Mouse (Mus musculus): ENCODE results near the gene Commd4. TPM values are rescaled to one million over a fixed set of nuclear protein-coding genes. Genes with fewer than 3 reads are reported as not detected.

Gene Commd4
- polyA plus RNA-seq, 1 experiment = 4.1 TPM

GRCm38 (mm10) chr9:57146451-57147066 is 11.6 kb downstream of the Commd4 start:
- TF ChIP-seq GATA1 (IDR thresholded peaks at IDR 0.05; ENCODE audit: low read length) (no peak), TAL1 (IDR thresholded peaks at IDR 0.05; ENCODE audit: low read length) (no peak)
- Histone ChIP-seq H3K4me3 (replicated peaks) (no peak overlapping the region), H3K27me3 (ENCODE audit: control insufficient read depth) (no peaks in the 10 kb centered on the region), H3K4me1 (ENCODE audit: control insufficient read depth) (peaks cover 21% of the 10 kb centered on the region), H3K9me3 (ENCODE audit: control insufficient read depth, low read length) (no peaks in the 10 kb centered on the region), H3K36me3 (ENCODE audit: control insufficient read depth) (peaks cover 21% of the 10 kb centered on the region)

GRCm38 (mm10) chr9:57144830-57145229 is 13.3 kb downstream of the Commd4 start:
- no peak for TF ChIP-seq TAL1 (IDR thresholded peaks at IDR 0.05; ENCODE audit: low read length)
- no peak for TF ChIP-seq GATA1 (IDR thresholded peaks at IDR 0.05; ENCODE audit: low read length)
- Histone ChIP-seq H3K4me1 (ENCODE audit: control insufficient read depth) (peaks cover 21% of the 10 kb centered on the region), H3K27me3 (ENCODE audit: control insufficient read depth) (no peaks in the 10 kb centered on the region), H3K4me3 (replicated peaks) (no peak overlapping the region), H3K9me3 (ENCODE audit: control insufficient read depth, low read length) (no peaks in the 10 kb centered on the region), H3K36me3 (ENCODE audit: control insufficient read depth) (peaks cover 38% of the 10 kb centered on the region)

- no peaks in the 10 kb centered on the region for H3K27me3 ChIP-seq (ENCODE audit: control insufficient read depth)
- H3K4me3 ChIP-seq (replicated peaks) = no peak overlapping the region
- H3K9me3 ChIP-seq (ENCODE audit: control insufficient read depth, low read length) = no peaks in the 10 kb centered on the region
- peaks cover 54% of the 10 kb centered on the region for H3K36me3 ChIP-seq (ENCODE audit: control insufficient read depth)
- TF ChIP-seq GATA1 (IDR thresholded peaks at IDR 0.05; ENCODE audit: low read length) (no peak), TAL1 (IDR thresholded peaks at IDR 0.05; ENCODE audit: low read length) (no peak)
- peaks cover 13% of the 10 kb centered on the region for H3K4me1 ChIP-seq (ENCODE audit: control insufficient read depth)
These were observed 14.9 kb downstream of the Commd4 start for GRCm38 (mm10) chr9:57143212-57143611.

GRCm38 (mm10) chr9:57141417-57142353 is 16.4 kb downstream of the Commd4 start:
- Histone ChIP-seq H3K4me3 (replicated peaks) (no peak overlapping the region), H3K9me3 (ENCODE audit: control insufficient read depth, low read length) (no peaks in the 10 kb centered on the region), H3K36me3 (ENCODE audit: control insufficient read depth) (peaks cover 69% of the 10 kb centered on the region), H3K27me3 (ENCODE audit: control insufficient read depth) (no peaks in the 10 kb centered on the region), H3K4me1 (ENCODE audit: control insufficient read depth) (no peaks in the 10 kb centered on the region)
- TF ChIP-seq TAL1 (IDR thresholded peaks at IDR 0.05; ENCODE audit: low read length) = no peak
- TF ChIP-seq GATA1 (IDR thresholded peaks at IDR 0.05; ENCODE audit: low read length) = no peak

- peaks cover 91% of the 10 kb centered on the region for H3K36me3 ChIP-seq (ENCODE audit: control insufficient read depth)
- no peaks in the 10 kb centered on the region for H3K9me3 ChIP-seq (ENCODE audit: control insufficient read depth, low read length)
- no peak overlapping the region for H3K4me3 ChIP-seq (replicated peaks)
- no peaks in the 10 kb centered on the region for H3K4me1 ChIP-seq (ENCODE audit: control insufficient read depth)
- no peaks in the 10 kb centered on the region for H3K27me3 ChIP-seq (ENCODE audit: control insufficient read depth)
- TF ChIP-seq TAL1 (IDR thresholded peaks at IDR 0.05; ENCODE audit: low read length) = no peak
- no peak for TF ChIP-seq GATA1 (IDR thresholded peaks at IDR 0.05; ENCODE audit: low read length)
These were observed 18.6 kb downstream of the Commd4 start for GRCm38 (mm10) chr9:57139571-57139970.

GRCm38 (mm10) chr9:57139110-57139509 is 19.0 kb downstream of the Commd4 start:
- Histone ChIP-seq H3K4me1 (ENCODE audit: control insufficient read depth) (no peaks in the 10 kb centered on the region), H3K27me3 (ENCODE audit: control insufficient read depth) (no peaks in the 10 kb centered on the region), H3K9me3 (ENCODE audit: control insufficient read depth, low read length) (no peaks in the 10 kb centered on the region), H3K36me3 (ENCODE audit: control insufficient read depth) (peaks cover 91% of the 10 kb centered on the region), H3K4me3 (replicated peaks) (no peak overlapping the region)
- TF ChIP-seq TAL1 (IDR thresholded peaks at IDR 0.05; ENCODE audit: low read length) (no peak), GATA1 (IDR thresholded peaks at IDR 0.05; ENCODE audit: low read length) (no peak)

GRCm38 (mm10) chr9:57138507-57138906 is 19.6 kb downstream of the Commd4 start:
- Histone ChIP-seq H3K4me1 (ENCODE audit: control insufficient read depth) (no peaks in the 10 kb centered on the region), H3K27me3 (ENCODE audit: control insufficient read depth) (no peaks in the 10 kb centered on the region), H3K4me3 (replicated peaks) (no peak overlapping the region), H3K36me3 (ENCODE audit: control insufficient read depth) (peaks cover 89% of the 10 kb centered on the region), H3K9me3 (ENCODE audit: control insufficient read depth, low read length) (no peaks in the 10 kb centered on the region)
- TF ChIP-seq TAL1 (IDR thresholded peaks at IDR 0.05; ENCODE audit: low read length) (no peak), GATA1 (IDR thresholded peaks at IDR 0.05; ENCODE audit: low read length) (no peak)

GRCm38 (mm10) chr9:57137777-57138176 is 20.4 kb downstream of the Commd4 start:
- Histone ChIP-seq H3K27me3 (ENCODE audit: control insufficient read depth) (no peaks in the 10 kb centered on the region), H3K4me3 (replicated peaks) (no peak overlapping the region), H3K4me1 (ENCODE audit: control insufficient read depth) (no peaks in the 10 kb centered on the region), H3K9me3 (ENCODE audit: control insufficient read depth, low read length) (no peaks in the 10 kb centered on the region), H3K36me3 (ENCODE audit: control insufficient read depth) (peaks cover 86% of the 10 kb centered on the region)
- TF ChIP-seq TAL1 (IDR thresholded peaks at IDR 0.05; ENCODE audit: low read length) (no peak), GATA1 (IDR thresholded peaks at IDR 0.05; ENCODE audit: low read length) (no peak)

- Histone ChIP-seq H3K9me3 (ENCODE audit: control insufficient read depth, low read length) (no peaks in the 10 kb centered on the region), H3K27me3 (ENCODE audit: control insufficient read depth) (no peaks in the 10 kb centered on the region), H3K4me1 (ENCODE audit: control insufficient read depth) (no peaks in the 10 kb centered on the region), H3K4me3 (replicated peaks) (no peak overlapping the region), H3K36me3 (ENCODE audit: control insufficient read depth) (peaks cover 84% of the 10 kb centered on the region)
- TF ChIP-seq GATA1 (IDR thresholded peaks at IDR 0.05; ENCODE audit: low read length) (no peak), TAL1 (IDR thresholded peaks at IDR 0.05; ENCODE audit: low read length) (no peak)
These were observed 20.9 kb downstream of the Commd4 start for GRCm38 (mm10) chr9:57137246-57137645.

All from erythroblast, embryonic 14.5 days (primary cell).